Mouse (Mus musculus) macrophage (primary cell): ENCODE results near the gene Car5a. TPM values are rescaled to one million over a fixed set of nuclear protein-coding genes. Genes with fewer than 3 reads are reported as not detected.

Source experiments
- H3K27ac ChIP-seq: fragments of 350-480 bp; formaldehyde crosslinking; 2 replicates; pipeline ENCODE4 v1.9.0; 2021
- H3K36me3 ChIP-seq: fragments of 350-480 bp; formaldehyde crosslinking; 2 replicates; pipeline ENCODE4 v1.9.0; 2021; ENCODE audit errors: inconsistent target
- H3K4me3 ChIP-seq: fragments of 350-480 bp; formaldehyde crosslinking; 2 replicates; pipeline ENCODE4 v1.9.0; 2021; ENCODE audit errors: inconsistent target
- H3K79me2 ChIP-seq: fragments of 350-480 bp; formaldehyde crosslinking; 2 replicates; pipeline ENCODE4 v1.9.0; 2021; ENCODE audit errors: inconsistent target
- WGBS: methylation state at CpG from one replicate; pipeline ENCODE4 v1.1.7; 2026; ENCODE audit warnings: inconsistent platforms; ENCODE audit not compliant: missing documents; 5-methylcytosine and 5-hydroxymethylcytosine counted together
- polyA plus RNA-seq: library from polyadenylated mRNA; stranded (reverse); fragments of 250-400 nt; gene quantifications from 3 replicates; pipeline ENCODE4 v1.2.4, GENCODE M21; 2018; ENCODE audit warnings: inconsistent platforms

The Car5a gene
- polyA plus RNA-seq, 1 experiment from 2014 or later, result not detected

- no peaks in the 10 kb centered on the region; the same call in 1 of the 2 replicates for H3K36me3 ChIP-seq
- 0% methylated on average over 59 of the region's 66 CpGs for WGBS
- H3K79me2 ChIP-seq, result peaks cover 42% of the 10 kb centered on the region
- peak overlapping the region; percentile 30 for H3K4me3 ChIP-seq
- H3K27ac ChIP-seq, result peak overlapping the region; percentile 89
Measured at GRCm38 (mm10) chr8:121949941-121950748, 5.4 kb upstream of the Car5a start.

- H3K36me3 ChIP-seq, result no peaks in the 10 kb centered on the region
- peak within 1 kb of the TSS; percentile 89 for H3K27ac ChIP-seq
- WGBS, result 43% methylated on average over 6 of the region's 6 CpGs
- peaks cover 34% of the 10 kb centered on the region for H3K79me2 ChIP-seq
- H3K4me3 ChIP-seq, result peak within 1 kb of the TSS; percentile 48
Measured at GRCm38 (mm10) chr8:121949222-121949800, 4.6 kb upstream of the Car5a start, which contains the start of gene Banp. TSS of gene Banp (plus strand) at chr8:121949750.

GRCm38 (mm10) chr8:121948321-121949145 is 3.8 kb upstream of the Car5a start:
- WGBS, result 65% methylated on average over 19 of the region's 19 CpGs
- H3K79me2 ChIP-seq, result peaks cover 26% of the 10 kb centered on the region
- peak overlapping the region; percentile 48 for H3K4me3 ChIP-seq
- H3K36me3 ChIP-seq, result no peaks in the 10 kb centered on the region
- H3K27ac ChIP-seq, result peak overlapping the region; percentile 42

- Histone ChIP-seq H3K27ac (peak overlapping the region; percentile 42), H3K36me3 (no peaks in the 10 kb centered on the region), H3K4me3 (peak overlapping the region; percentile 48), H3K79me2 (peaks cover 18% of the 10 kb centered on the region)
- WGBS, result 1% methylated on average over 18 of the region's 18 CpGs
Measured at GRCm38 (mm10) chr8:121947753-121948141, 3.0 kb upstream of the Car5a start.

GRCm38 (mm10) chr8:121947047-121947752 is 2.5 kb upstream of the Car5a start:
- peak overlapping the region; percentile 42 for H3K27ac ChIP-seq
- 50% methylated on average over 19 of the region's 19 CpGs for WGBS
- H3K36me3 ChIP-seq, result no peaks in the 10 kb centered on the region
- H3K4me3 ChIP-seq, result peak overlapping the region; percentile 48
- peaks cover 13% of the 10 kb centered on the region for H3K79me2 ChIP-seq

- no peak overlapping the region for H3K27ac ChIP-seq
- no peaks in the 10 kb centered on the region for H3K36me3 ChIP-seq
- WGBS, result 94% methylated on average over 7 of the region's 7 CpGs
- no peak overlapping the region for H3K4me3 ChIP-seq
- peaks cover 4% of the 10 kb centered on the region for H3K79me2 ChIP-seq
Measured at GRCm38 (mm10) chr8:121946351-121946750, 1.6 kb upstream of the Car5a start.

- Histone ChIP-seq H3K36me3 (no peaks in the 10 kb centered on the region), H3K79me2 (no peaks in the 10 kb centered on the region), H3K27ac (no peak overlapping the region), H3K4me3 (no peak overlapping the region)
- WGBS, result 95% methylated on average over 6 of the region's 8 CpGs
Measured at GRCm38 (mm10) chr8:121943716-121944115, 988 bp downstream of the Car5a start.

GRCm38 (mm10) chr8:121943057-121943540 is 1.6 kb downstream of the Car5a start:
- no peaks in the 10 kb centered on the region for H3K79me2 ChIP-seq
- H3K36me3 ChIP-seq, result no peaks in the 10 kb centered on the region
- WGBS, result 46% methylated on average over 2 of the region's 2 CpGs
- H3K27ac ChIP-seq, result no peak overlapping the region
- no peak overlapping the region for H3K4me3 ChIP-seq

- Histone ChIP-seq H3K4me3 (no peak overlapping the region), H3K36me3 (no peaks in the 10 kb centered on the region), H3K27ac (peak overlapping the region; percentile 29; the same call in 1 of the 2 replicates), H3K79me2 (no peaks in the 10 kb centered on the region)
- 87% methylated on average over 7 of the region's 7 CpGs for WGBS
Measured at GRCm38 (mm10) chr8:121938732-121939131, 6.0 kb downstream of the Car5a start.

- Histone ChIP-seq H3K36me3 (no peaks in the 10 kb centered on the region), H3K79me2 (no peaks in the 10 kb centered on the region), H3K27ac (no peak overlapping the region), H3K4me3 (no peak overlapping the region)
- 88% methylated on average over 14 of the region's 14 CpGs for WGBS
Measured at GRCm38 (mm10) chr8:121936391-121936790, 8.3 kb downstream of the Car5a start.

GRCm38 (mm10) chr8:121935341-121936294 is 9.1 kb downstream of the Car5a start:
- Histone ChIP-seq H3K4me3 (no peak overlapping the region), H3K36me3 (no peaks in the 10 kb centered on the region), H3K27ac (no peak overlapping the region), H3K79me2 (no peaks in the 10 kb centered on the region)
- WGBS, result 88% methylated on average over 12 of the region's 12 CpGs

- H3K36me3 ChIP-seq, result no peaks in the 10 kb centered on the region
- H3K79me2 ChIP-seq, result no peaks in the 10 kb centered on the region
- H3K4me3 ChIP-seq, result no peak overlapping the region
- no peak overlapping the region for H3K27ac ChIP-seq
Measured at GRCm38 (mm10) chr8:121934923-121935322, 9.8 kb downstream of the Car5a start.

GRCm38 (mm10) chr8:121934506-121934905 is 10.2 kb downstream of the Car5a start:
- 51% methylated on average over 4 of the region's 4 CpGs for WGBS
- no peak overlapping the region for H3K27ac ChIP-seq

More at GRCm38 (mm10) chr8:121934506-121934905, 10.2 kb downstream of the Car5a start:
- Histone ChIP-seq H3K4me3 (no peak overlapping the region), H3K79me2 (no peaks in the 10 kb centered on the region), H3K36me3 (no peaks in the 10 kb centered on the region)
